Mouse (Mus musculus) neural tube, embryonic 14.5 days (tissue): Measurements from ENCODE around the gene Chpt1. TPM values are rescaled to one million over a fixed set of nuclear protein-coding genes. Genes with fewer than 3 reads are reported as not detected.

ENCODE experiments used
- ATAC-seq: fragments of 200-750 bp; cut with Nextera tagmentation; 2 replicates; pipeline ENCODE4 v1.8.0; 2017; ENCODE audit warnings: low read depth, mild to moderate bottlenecking, moderate TSS enrichment, moderate library complexity
- H3K27ac ChIP-seq: fragments of 300-500 bp; sonication (generic); 2 replicates; pipeline ENCODE4 v1.5.1; 2014; ENCODE audit warnings: low read depth, mild to moderate bottlenecking, control low read depth, low read length, moderate library complexity, mixed read lengths
- H3K27me3 ChIP-seq: fragments of 300-500 bp; sonication (generic); 2 replicates; pipeline ENCODE4 v1.6.1; 2014; ENCODE audit warnings: low read length; ENCODE audit not compliant: control insufficient read depth, insufficient read depth
- H3K36me3 ChIP-seq: fragments of 300-500 bp; sonication (generic); 2 replicates; pipeline ENCODE4 v1.6.1; 2014; ENCODE audit warnings: low read length, mixed read lengths; ENCODE audit not compliant: control insufficient read depth, insufficient read depth
- H3K4me1 ChIP-seq: fragments of 300-500 bp; sonication (generic); 2 replicates; pipeline ENCODE4 v1.6.1; 2014; ENCODE audit warnings: low read length; ENCODE audit not compliant: control insufficient read depth, insufficient read depth
- H3K4me2 ChIP-seq: fragments of 300-500 bp; sonication (generic); 2 replicates; pipeline ENCODE4 v1.6.1; 2014; ENCODE audit warnings: mild to moderate bottlenecking, low read depth, low read length, control low read depth
- H3K4me3 ChIP-seq: fragments of 300-500 bp; sonication (generic); 2 replicates; pipeline ENCODE4 v1.5.1; 2014; ENCODE audit warnings: low read depth, low read length, control low read depth, mixed read lengths
- H3K9ac ChIP-seq: fragments of 300-500 bp; sonication (generic); replicated peaks from 2 replicates; pipeline ENCODE4 v1.6.1; 2014; ENCODE audit warnings: low read depth, mild to moderate bottlenecking, control low read depth, low read length, mixed read lengths
- H3K9me3 ChIP-seq: fragments of 300-500 bp; sonication (generic); 2 replicates; pipeline ENCODE4 v1.6.1; 2016; ENCODE audit warnings: low read length; ENCODE audit not compliant: control insufficient read depth
- WGBS: fragments of 180-500 bp; shearing (Covaris S2); extraction: QIAGEN DNeasy Blood & Tissue Kit; methylation state at CpG from one replicate; pipeline ENCODE4 v1.1.7; 2014; 5-methylcytosine and 5-hydroxymethylcytosine counted together
- polyA plus RNA-seq: library from polyadenylated mRNA; unstranded; fragments of >200 nt; fragmentation: Nextera tagmentation; extraction: Ambion mirVana; gene quantifications from 2 replicates; pipeline ENCODE4 v1.2.1, GENCODE M21; 2014

Gene Chpt1
- polyA plus RNA-seq, 1 experiment from 2014 or later = 15.2 TPM

- WGBS = 96% methylated on average over 2 of the region's 2 CpGs
Measured at GRCm38 (mm10) chr10:88426158-88426816, 77.6 kb downstream of the Chpt1 start.

DNA sequence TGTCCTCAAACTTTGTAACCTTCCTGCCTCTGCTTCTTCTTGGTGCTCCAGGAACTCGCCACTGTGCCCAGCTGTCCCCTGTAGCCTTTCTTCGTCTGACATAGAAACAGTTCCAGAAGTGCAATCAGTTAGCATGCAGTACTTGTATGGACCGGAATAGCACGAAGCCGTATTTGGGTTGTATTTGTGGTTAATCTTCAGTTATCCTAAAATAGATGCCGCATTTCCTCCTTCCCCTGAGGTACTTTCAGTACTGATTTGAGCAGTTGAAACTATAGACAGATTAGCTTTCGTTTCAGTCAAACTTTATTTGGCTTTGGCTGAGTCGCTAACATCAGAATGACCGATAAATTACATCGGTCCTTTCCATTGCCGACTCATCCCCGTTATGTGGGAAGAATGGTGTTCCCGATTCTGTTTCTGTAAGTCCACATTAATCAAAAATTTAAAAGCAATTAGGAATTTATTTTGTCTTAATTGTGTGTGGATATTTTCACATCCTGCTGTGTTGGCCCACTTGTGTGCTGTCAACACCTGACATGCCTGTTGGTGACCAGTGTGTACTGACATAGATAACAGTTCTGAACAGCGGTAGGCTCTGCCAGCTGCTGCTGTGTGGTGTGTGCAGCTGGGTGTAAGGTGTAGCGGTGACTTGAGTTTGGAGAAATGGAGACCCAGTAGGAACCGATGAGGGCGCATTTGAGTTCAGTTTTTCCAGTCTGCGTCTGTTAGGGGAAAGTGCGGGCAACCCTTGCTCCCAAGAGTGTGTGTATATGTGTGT, 83.0 kb downstream of the Chpt1 start:
- ATAC-seq = no peak
- WGBS = 94% methylated on average over 19 of the region's 19 CpGs

More at GRCm38 (mm10) chr10:88426158-88426816, 77.6 kb downstream of the Chpt1 start:
- Histone ChIP-seq H3K9me3 (no peaks in the 10 kb centered on the region), H3K9ac (no peak overlapping the region), H3K27ac (no peak overlapping the region), H3K4me1 (no peaks in the 10 kb centered on the region), H3K36me3 (peaks cover 8% of the 10 kb centered on the region), H3K27me3 (no peaks in the 10 kb centered on the region), H3K4me2 (no peak overlapping the region), H3K4me3 (no peak overlapping the region)
- ATAC-seq = peak; percentile 91; the same call in 1 of the 2 replicates

GRCm38 (mm10) chr10:88420141-88420541, 83.7 kb downstream of the Chpt1 start:
- H3K27me3 ChIP-seq = no peaks in the 10 kb centered on the region
- H3K4me3 ChIP-seq = no peak overlapping the region
- H3K4me1 ChIP-seq = no peaks in the 10 kb centered on the region
- no peak overlapping the region for H3K27ac ChIP-seq
- ATAC-seq = no peak
- 64% methylated on average over 11 of the region's 11 CpGs for WGBS
- 0 out of 2 replicates have a peak, but pooled peaks cover 8% of the 10 kb centered on the region for H3K36me3 ChIP-seq
- H3K4me2 ChIP-seq = no peak overlapping the region
- no peaks in the 10 kb centered on the region for H3K9me3 ChIP-seq
- no peak overlapping the region for H3K9ac ChIP-seq

More for the DNA sequence above, 83.0 kb downstream of the Chpt1 start:
- Histone ChIP-seq H3K27ac (no peak overlapping the region), H3K4me2 (no peak overlapping the region), H3K27me3 (no peaks in the 10 kb centered on the region), H3K9me3 (no peaks in the 10 kb centered on the region), H3K36me3 (0 out of 2 replicates have a peak, but pooled peaks cover 6% of the 10 kb centered on the region), H3K9ac (no peak overlapping the region), H3K4me3 (no peak overlapping the region), H3K4me1 (no peaks in the 10 kb centered on the region)

GRCm38 (mm10) chr10:88417686-88418085, 86.2 kb downstream of the Chpt1 start:
- Histone ChIP-seq H3K36me3 (0 out of 2 replicates have a peak, but pooled peaks cover 8% of the 10 kb centered on the region), H3K27ac (no peak overlapping the region), H3K27me3 (no peaks in the 10 kb centered on the region), H3K4me2 (no peak overlapping the region), H3K9me3 (no peaks in the 10 kb centered on the region), H3K9ac (no peak overlapping the region), H3K4me1 (no peaks in the 10 kb centered on the region), H3K4me3 (no peak overlapping the region)
- no peak for ATAC-seq
- WGBS = 86% methylated on average over 5 of the region's 5 CpGs

- H3K4me3 ChIP-seq = no peak overlapping the region
- H3K4me1 ChIP-seq = no peaks in the 10 kb centered on the region
- no peak overlapping the region for H3K27ac ChIP-seq
- no peak overlapping the region for H3K9ac ChIP-seq
- WGBS = 51% methylated on average over 17 of the region's 17 CpGs
- H3K4me2 ChIP-seq = no peak overlapping the region
- no peak for ATAC-seq
- H3K27me3 ChIP-seq = no peaks in the 10 kb centered on the region
- no peaks in the 10 kb centered on the region for H3K9me3 ChIP-seq
- H3K36me3 ChIP-seq = 0 out of 2 replicates have a peak, but pooled peaks cover 3% of the 10 kb centered on the region
Measured at GRCm38 (mm10) chr10:88412290-88412995, 91.4 kb downstream of the Chpt1 start.

GRCm38 (mm10) chr10:88409751-88410150, 94.1 kb downstream of the Chpt1 start:
- ATAC-seq = no peak
- H3K36me3 ChIP-seq = no peaks in the 10 kb centered on the region
- H3K4me3 ChIP-seq = no peak overlapping the region
- no peaks in the 10 kb centered on the region for H3K27me3 ChIP-seq
- 77% methylated on average over 2 of the region's 2 CpGs for WGBS
- H3K4me2 ChIP-seq = no peak overlapping the region
- no peaks in the 10 kb centered on the region for H3K9me3 ChIP-seq
- H3K4me1 ChIP-seq = no peaks in the 10 kb centered on the region
- H3K9ac ChIP-seq = no peak overlapping the region
- no peak overlapping the region for H3K27ac ChIP-seq

GRCm38 (mm10) chr10:88407875-88408631, 95.8 kb downstream of the Chpt1 start:
- H3K4me2 ChIP-seq = no peak overlapping the region
- H3K9ac ChIP-seq = no peak overlapping the region
- H3K4me3 ChIP-seq = no peak overlapping the region
- no peaks in the 10 kb centered on the region for H3K4me1 ChIP-seq
- H3K9me3 ChIP-seq = no peaks in the 10 kb centered on the region
- H3K27me3 ChIP-seq = no peaks in the 10 kb centered on the region
- H3K36me3 ChIP-seq = no peaks in the 10 kb centered on the region
- no peak for ATAC-seq
- WGBS = 94% methylated on average over 12 of the region's 12 CpGs
- no peak overlapping the region for H3K27ac ChIP-seq

DNA sequence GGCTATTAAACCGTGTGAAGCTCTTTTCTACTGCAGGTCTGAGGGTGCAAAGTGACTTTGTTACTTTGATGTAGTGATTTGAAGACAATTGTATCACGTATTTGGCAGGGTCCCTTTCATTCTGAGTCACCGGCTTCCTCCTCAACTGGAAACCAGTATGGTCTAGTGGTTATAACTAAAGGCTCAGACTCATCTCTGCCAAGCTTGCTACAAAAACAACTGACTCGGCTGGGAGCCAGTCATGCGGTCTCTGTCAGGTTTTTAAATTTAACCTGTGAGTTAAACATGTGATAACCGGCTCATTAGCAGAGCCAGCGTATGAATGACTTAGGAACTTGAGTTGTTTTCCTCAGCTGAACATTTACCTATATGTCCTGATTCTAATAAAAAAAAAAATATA, 98.1 kb downstream of the Chpt1 start:
- ATAC-seq = no peak
- WGBS = 60% methylated on average over 7 of the region's 7 CpGs

More for the DNA sequence above, 98.1 kb downstream of the Chpt1 start:
- Histone ChIP-seq H3K4me1 (no peaks in the 10 kb centered on the region), H3K27me3 (no peaks in the 10 kb centered on the region), H3K4me2 (no peak overlapping the region), H3K9ac (no peak overlapping the region), H3K36me3 (no peaks in the 10 kb centered on the region), H3K4me3 (no peak overlapping the region), H3K9me3 (no peaks in the 10 kb centered on the region), H3K27ac (no peak overlapping the region)
